Mouse (Mus musculus): ENCODE results near the gene Prox1. TPM values are rescaled to one million over a fixed set of nuclear protein-coding genes. Genes with fewer than 3 reads are reported as not detected.
A peak's percentile ranks its signal among the peaks of the same experiment; 100 is the strongest.

Prox1 gene
- total and polyA plus RNA-seq, 2 experiments from 2014 or later, result 3.8 to 8.4 TPM

DNA sequence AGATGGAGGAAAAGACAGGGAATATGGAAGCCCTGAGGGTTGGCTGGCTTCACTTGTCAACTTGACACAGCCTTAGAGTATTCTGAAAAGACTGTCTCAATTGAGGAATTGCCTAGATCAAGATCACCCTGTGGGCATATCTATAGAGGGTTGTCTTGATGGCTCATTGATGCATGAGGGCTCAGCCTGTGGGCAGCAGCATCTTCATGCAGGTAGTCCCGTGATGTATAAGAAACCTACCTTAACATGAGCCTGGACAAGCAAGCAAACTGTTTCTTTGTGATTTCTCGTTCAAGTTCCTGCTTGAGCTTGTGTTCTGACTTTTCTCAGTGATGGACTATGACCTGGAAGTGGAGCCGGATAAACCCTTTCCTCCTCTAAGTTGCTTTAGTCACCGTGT lies 15.8 kb upstream of the Prox1 start:
- Histone ChIP-seq H3K4me2 (ENCODE audit: low read depth, low read length) (no peak overlapping the region), H3K9ac (replicated peaks; ENCODE audit: low read length) (no peak overlapping the region), H3K9me3 (ENCODE audit: low read length) (no peaks in the 10 kb centered on the region), H3K4me3 (ENCODE audit: low read length) (no peak overlapping the region), H3K4me1 (ENCODE audit: insufficient read depth, low read length) (no peaks in the 10 kb centered on the region), H3K36me3 (ENCODE audit: insufficient read depth, low read length) (no peaks in the 10 kb centered on the region), H3K27ac (no peak overlapping the region), H3K27me3 (ENCODE audit: insufficient read depth, low read length) (no peaks in the 10 kb centered on the region)
- no peak for TF ChIP-seq CTCF (IDR thresholded peaks at IDR 0.05; ENCODE audit: low read depth)
- ATAC-seq (no peak), DNase-seq (ENCODE audit: low spot score) (no peak)
- 87% methylated on average over 4 of the region's 4 CpGs for WGBS

DNA sequence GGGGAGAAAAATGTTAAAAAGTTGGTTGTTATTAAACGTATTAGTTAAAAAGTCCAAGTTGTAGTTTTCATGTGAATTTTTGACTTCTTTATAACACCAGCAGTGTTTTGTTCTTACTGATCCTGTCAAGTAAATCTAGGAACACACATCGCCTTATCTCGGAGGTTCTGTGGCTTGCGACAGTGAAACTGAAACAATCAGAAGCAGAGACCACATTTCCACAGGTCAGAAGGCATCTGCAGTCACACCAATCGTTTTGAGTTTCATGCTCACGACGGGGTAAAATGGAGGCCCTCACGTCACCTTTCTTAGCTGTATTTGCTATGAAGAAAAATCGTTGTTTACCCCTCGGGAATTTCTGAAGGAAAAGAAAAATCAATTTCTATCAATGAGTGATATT lies 14.8 kb upstream of the Prox1 start:
- no peak for TF ChIP-seq CTCF (IDR thresholded peaks at IDR 0.05; ENCODE audit: low read depth)
- no peak overlapping the region for H3K4me2 ChIP-seq (ENCODE audit: low read depth, low read length)
- ATAC-seq, result no peak
- H3K36me3 ChIP-seq (ENCODE audit: insufficient read depth, low read length), result no peaks in the 10 kb centered on the region
- no peaks in the 10 kb centered on the region for H3K4me1 ChIP-seq (ENCODE audit: insufficient read depth, low read length)
- DNase-seq (ENCODE audit: low spot score), result no peak
- no peak overlapping the region for H3K4me3 ChIP-seq (ENCODE audit: low read length)
- H3K9ac ChIP-seq (replicated peaks; ENCODE audit: low read length), result no peak overlapping the region
- no peak overlapping the region for H3K27ac ChIP-seq
- 80% methylated on average over 10 of the region's 10 CpGs for WGBS
- H3K9me3 ChIP-seq (ENCODE audit: low read length), result no peaks in the 10 kb centered on the region
- H3K27me3 ChIP-seq (ENCODE audit: insufficient read depth, low read length), result no peaks in the 10 kb centered on the region

DNA sequence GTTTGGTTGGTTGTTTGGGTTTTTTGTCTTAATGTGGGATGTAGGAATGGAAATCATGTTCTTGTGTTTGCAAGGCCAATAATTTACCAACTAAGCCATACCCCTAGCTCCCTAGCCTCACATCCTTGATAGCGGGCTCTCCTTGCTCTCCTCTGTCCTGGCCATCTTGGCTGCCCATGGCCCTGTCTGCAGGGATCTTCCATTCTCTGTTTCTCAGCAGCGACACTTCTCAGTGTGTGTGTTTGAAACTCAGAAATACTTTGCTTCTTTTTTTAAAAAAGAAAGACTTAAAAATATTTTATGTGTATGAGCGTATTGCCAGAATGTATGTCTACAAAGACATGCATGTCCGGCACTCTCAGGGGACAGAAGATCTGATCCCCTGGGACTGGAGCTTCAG lies 13.1 kb upstream of the Prox1 start:
- no peaks in the 10 kb centered on the region for H3K27me3 ChIP-seq (ENCODE audit: insufficient read depth, low read length)
- ATAC-seq (no peak), DNase-seq (ENCODE audit: low spot score) (no peak)
- H3K4me3 ChIP-seq (ENCODE audit: low read length), result no peak overlapping the region
- no peaks in the 10 kb centered on the region for H3K36me3 ChIP-seq (ENCODE audit: insufficient read depth, low read length)
- no peak overlapping the region for H3K4me2 ChIP-seq (ENCODE audit: low read depth, low read length)
- 95% methylated on average over 4 of the region's 4 CpGs for WGBS
- no peak overlapping the region for H3K9ac ChIP-seq (replicated peaks; ENCODE audit: low read length)
- H3K9me3 ChIP-seq (ENCODE audit: low read length), result no peaks in the 10 kb centered on the region
- no peak overlapping the region for H3K27ac ChIP-seq
- H3K4me1 ChIP-seq (ENCODE audit: insufficient read depth, low read length), result no peaks in the 10 kb centered on the region
- TF ChIP-seq CTCF (IDR thresholded peaks at IDR 0.05; ENCODE audit: low read depth), result no peak

DNA sequence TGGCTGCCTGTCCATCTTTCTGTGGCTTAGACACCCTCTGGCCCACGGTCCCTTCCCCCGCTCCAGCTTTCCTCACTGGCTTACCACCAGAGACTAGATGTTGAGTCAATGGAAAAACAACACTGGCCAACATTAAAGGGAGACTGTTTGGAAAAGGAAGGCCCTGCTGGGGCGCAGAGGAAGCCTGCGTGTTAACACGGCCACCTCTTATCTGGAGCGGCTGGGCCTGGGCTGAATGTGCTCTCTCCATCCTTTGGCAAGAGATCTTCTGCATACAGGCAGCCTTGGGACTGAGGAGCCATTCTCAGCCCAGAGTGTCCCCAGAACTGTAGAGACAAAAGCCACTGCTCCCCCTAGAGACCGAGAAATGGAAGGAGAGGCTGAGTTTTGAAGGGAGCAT lies 11.3 kb upstream of the Prox1 start:
- WGBS, result 77% methylated on average over 7 of the region's 7 CpGs
- Histone ChIP-seq H3K27ac (no peak overlapping the region), H3K27me3 (ENCODE audit: insufficient read depth, low read length) (no peaks in the 10 kb centered on the region), H3K9ac (replicated peaks; ENCODE audit: low read length) (no peak overlapping the region), H3K36me3 (ENCODE audit: insufficient read depth, low read length) (no peaks in the 10 kb centered on the region), H3K4me1 (ENCODE audit: insufficient read depth, low read length) (no peaks in the 10 kb centered on the region), H3K9me3 (ENCODE audit: low read length) (no peaks in the 10 kb centered on the region), H3K4me3 (ENCODE audit: low read length) (no peak overlapping the region), H3K4me2 (ENCODE audit: low read depth, low read length) (no peak overlapping the region)
- peak; percentile 24; the same call in 1 of the 2 replicates for TF ChIP-seq CTCF (IDR thresholded peaks at IDR 0.05; ENCODE audit: low read depth)
- DNase-seq (ENCODE audit: low spot score) (no peak), ATAC-seq (no peak)

DNA sequence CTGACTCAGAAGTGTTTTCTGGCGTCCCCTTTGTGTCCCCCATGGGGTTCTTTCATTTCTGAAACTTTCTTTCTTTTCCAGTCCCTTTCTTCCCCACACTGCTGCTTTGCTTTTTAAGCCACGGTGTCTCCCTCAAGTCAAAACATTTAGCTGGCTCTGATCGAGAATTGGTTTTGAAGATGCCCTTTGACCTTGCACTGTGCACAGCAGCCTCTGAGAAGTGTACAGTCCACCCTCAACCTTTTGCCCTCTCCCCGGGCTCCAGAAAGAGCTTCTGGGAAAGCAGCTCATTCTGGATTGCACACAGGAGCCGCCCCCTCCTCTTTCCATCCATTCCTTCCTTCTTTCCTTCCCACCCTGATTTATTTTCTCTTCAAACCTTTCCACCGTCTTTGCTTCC lies 10.3 kb upstream of the Prox1 start:
- Histone ChIP-seq H3K27ac (no peak overlapping the region), H3K27me3 (ENCODE audit: insufficient read depth, low read length) (no peaks in the 10 kb centered on the region), H3K4me1 (ENCODE audit: insufficient read depth, low read length) (no peaks in the 10 kb centered on the region), H3K4me3 (ENCODE audit: low read length) (no peak overlapping the region), H3K9ac (replicated peaks; ENCODE audit: low read length) (no peak overlapping the region), H3K36me3 (ENCODE audit: insufficient read depth, low read length) (no peaks in the 10 kb centered on the region), H3K4me2 (ENCODE audit: low read depth, low read length) (no peak overlapping the region), H3K9me3 (ENCODE audit: low read length) (no peaks in the 10 kb centered on the region)
- TF ChIP-seq CTCF (IDR thresholded peaks at IDR 0.05; ENCODE audit: low read depth), result no peak
- DNase-seq (ENCODE audit: low spot score), result no peak
- no peak for ATAC-seq
- 38% methylated on average over 6 of the region's 6 CpGs for WGBS

DNA sequence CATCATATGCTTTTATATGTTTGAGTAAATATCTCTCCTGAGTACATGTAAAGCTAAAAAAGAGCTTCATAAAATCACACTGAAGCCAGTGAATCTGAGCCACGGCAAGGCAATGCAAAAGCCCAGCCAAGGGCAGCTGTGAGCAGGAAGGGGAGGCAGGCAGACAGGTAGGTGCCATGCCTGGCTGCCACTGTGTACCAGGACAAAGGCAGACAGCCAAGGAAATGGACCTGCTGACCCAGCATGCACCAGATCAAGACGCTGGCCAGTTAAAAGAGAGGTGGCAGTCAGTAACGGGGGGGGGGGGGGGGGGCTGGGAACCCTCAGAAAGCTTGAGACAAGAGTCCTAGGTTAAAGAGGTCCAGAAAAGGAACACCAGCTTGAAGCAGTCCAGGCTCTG lies 6.4 kb upstream of the Prox1 start:
- no peak overlapping the region for H3K4me3 ChIP-seq (ENCODE audit: low read length)
- 35% methylated on average over 3 of the region's 3 CpGs for WGBS
- H3K9ac ChIP-seq (replicated peaks; ENCODE audit: low read length), result no peak overlapping the region
- peaks cover 8% of the 10 kb centered on the region; the same call in 1 of the 2 replicates for H3K4me1 ChIP-seq (ENCODE audit: insufficient read depth, low read length)
- DNase-seq (ENCODE audit: low spot score) (no peak), ATAC-seq (no peak)
- H3K4me2 ChIP-seq (ENCODE audit: low read depth, low read length), result no peak overlapping the region
- H3K9me3 ChIP-seq (ENCODE audit: low read length), result no peaks in the 10 kb centered on the region
- peaks cover 16% of the 10 kb centered on the region; the same call in 1 of the 2 replicates for H3K27me3 ChIP-seq (ENCODE audit: insufficient read depth, low read length)
- H3K36me3 ChIP-seq (ENCODE audit: insufficient read depth, low read length), result no peaks in the 10 kb centered on the region
- H3K27ac ChIP-seq, result no peak overlapping the region
- TF ChIP-seq CTCF (IDR thresholded peaks at IDR 0.05; ENCODE audit: low read depth), result no peak

DNA sequence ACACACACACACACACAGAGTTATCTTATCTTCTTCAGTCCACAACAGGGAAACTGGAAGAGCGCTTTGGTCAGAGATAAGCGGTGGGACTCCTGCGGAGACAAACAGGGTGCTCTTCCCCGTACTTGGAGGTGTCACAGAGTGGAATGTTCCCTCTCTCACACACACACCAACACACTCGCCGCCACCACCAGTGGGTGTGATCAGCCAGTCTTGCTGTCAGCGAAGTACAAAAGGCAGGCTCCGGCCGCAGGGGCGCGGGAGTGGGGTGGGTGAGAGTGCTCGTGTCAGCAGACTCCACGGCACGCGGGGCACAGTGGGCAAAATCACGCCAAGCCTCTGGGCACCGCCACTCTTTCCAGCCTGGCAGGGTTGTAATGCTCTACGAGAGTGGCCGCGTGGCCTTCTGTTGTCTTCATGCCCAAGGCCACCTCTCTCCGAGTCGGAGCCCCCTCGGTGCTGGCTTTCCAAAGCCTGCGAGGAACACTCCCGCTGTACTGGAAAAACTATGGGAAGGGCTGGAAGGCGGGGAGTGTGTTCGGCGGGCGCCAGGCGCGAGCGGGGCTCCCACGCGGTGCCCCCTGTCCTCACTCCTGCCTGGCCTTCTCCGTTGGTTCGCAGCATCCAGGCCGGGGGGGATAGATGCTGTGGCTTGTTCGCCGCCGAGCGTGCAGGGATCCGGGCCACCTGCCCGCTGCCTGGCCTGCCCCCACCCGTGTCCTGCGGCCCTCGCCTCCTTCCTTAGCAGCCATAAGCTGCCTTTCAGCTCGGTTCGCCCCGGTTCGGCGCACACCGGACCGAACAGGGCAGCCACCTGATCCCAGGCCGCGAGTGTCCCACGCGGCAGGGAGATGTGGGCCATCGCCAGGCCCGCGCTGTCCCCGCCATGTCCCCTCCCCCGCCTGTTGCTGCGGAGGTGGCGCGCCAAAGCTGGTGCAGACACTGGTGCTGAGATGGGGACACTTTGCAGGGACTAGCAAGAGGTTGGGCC lies 4.5 kb upstream of the Prox1 start:
- Histone ChIP-seq H3K27me3 (ENCODE audit: insufficient read depth, low read length) (peaks cover 16% of the 10 kb centered on the region; the same call in 1 of the 2 replicates), H3K4me2 (ENCODE audit: low read depth, low read length) (peak overlapping the region; percentile 77), H3K4me3 (ENCODE audit: low read length) (peak overlapping the region; percentile 36), H3K36me3 (ENCODE audit: insufficient read depth, low read length) (no peaks in the 10 kb centered on the region), H3K4me1 (ENCODE audit: insufficient read depth, low read length) (peaks cover 8% of the 10 kb centered on the region; the same call in 1 of the 2 replicates), H3K27ac (no peak overlapping the region), H3K9me3 (ENCODE audit: low read length) (no peaks in the 10 kb centered on the region), H3K9ac (replicated peaks; ENCODE audit: low read length) (peak overlapping the region; percentile 46)
- DNase-seq (ENCODE audit: low spot score) (no peak), ATAC-seq (peak; percentile 14; the same call in 1 of the 2 replicates)
- WGBS, result 4% methylated on average over 65 of the region's 65 CpGs
- TF ChIP-seq CTCF (IDR thresholded peaks at IDR 0.05; ENCODE audit: low read depth), result no peak

Data from hindbrain, postnatal 0 days (tissue).